Mouse (Mus musculus): ENCODE measurements around the gene Gm21974. TPM values are rescaled to one million over a fixed set of nuclear protein-coding genes. Genes with fewer than 3 reads are reported as not detected.
"Not testable (repeated sequence)": the region's sequence is repeated elsewhere in the genome, so short reads cannot be mapped to it uniquely, and the experiment has no call there.

Gene Gm21974
- polyA plus RNA-seq, 1 experiment from 2014 or later: not detected

GRCm38 (mm10) chr7:127837878-127838277, 57.4 kb downstream of the Gm21974 start:
- ATAC-seq (replicated peaks); H3K27ac ChIP-seq; H3K36me3 ChIP-seq (replicated peaks); H3K9ac ChIP-seq; H3K9me3 ChIP-seq; H3K27me3 ChIP-seq (replicated peaks); H3K4me2 ChIP-seq; H3K4me3 ChIP-seq: not testable (repeated sequence)
- peaks cover 13% of the 10 kb centered on the region for H3K4me1 ChIP-seq
- WGBS: 78% methylated on average over 4 of the region's 4 CpGs

GRCm38 (mm10) chr7:127837473-127837872, 57.8 kb downstream of the Gm21974 start:
- no peak for ATAC-seq (replicated peaks)
- H3K9ac ChIP-seq: no peak overlapping the region
- no peak overlapping the region for H3K27ac ChIP-seq
- H3K4me3 ChIP-seq: no peak overlapping the region
- no peaks in the 10 kb centered on the region for H3K27me3 ChIP-seq (replicated peaks)
- no peak overlapping the region for H3K4me2 ChIP-seq
- H3K36me3 ChIP-seq (replicated peaks): no peaks in the 10 kb centered on the region
- H3K4me1 ChIP-seq: peaks cover 9% of the 10 kb centered on the region
- WGBS: 89% methylated on average over 5 of the region's 5 CpGs
- H3K9me3 ChIP-seq: no peaks in the 10 kb centered on the region

Other genes starting within 250 kb of the Gm21974 start
- gene Bcl7c, start 186.5 kb downstream of the Gm21974 start, polyA plus RNA-seq (2015; fragmentation: Nextera tagmentation; extraction: Ambion mirVana): 52.9 and 59.2 TPM in 2 replicates
- gene Ctf1, start 182.7 kb downstream of the Gm21974 start, polyA plus RNA-seq (2015; fragmentation: Nextera tagmentation; extraction: Ambion mirVana): 3.7 and 3.8 TPM in 2 replicates
- 0.12 and 0.15 TPM in 2 replicates for gene Ctf2, start 163.3 kb downstream of the Gm21974 start, polyA plus RNA-seq (2015; fragmentation: Nextera tagmentation; extraction: Ambion mirVana)
- 10.8 and 12.1 TPM in 2 replicates for gene Fbxl19, start 150.9 kb downstream of the Gm21974 start, polyA plus RNA-seq (2015; fragmentation: Nextera tagmentation; extraction: Ambion mirVana)
- 8.1 and 9.8 TPM in 2 replicates for gene Orai3, start 125.6 kb downstream of the Gm21974 start, polyA plus RNA-seq (2015; fragmentation: Nextera tagmentation; extraction: Ambion mirVana)
- 21.5 and 21.6 TPM in 2 replicates for gene Setd1a, start 118.8 kb downstream of the Gm21974 start, polyA plus RNA-seq (2015; fragmentation: Nextera tagmentation; extraction: Ambion mirVana)
- not detected in 2 replicates for gene Gm49388, start 109.8 kb downstream of the Gm21974 start, polyA plus RNA-seq (2015; fragmentation: Nextera tagmentation; extraction: Ambion mirVana)
- 8.9 and 10.2 TPM in 2 replicates for gene Hsd3b7, start 94.8 kb downstream of the Gm21974 start, polyA plus RNA-seq (2015; fragmentation: Nextera tagmentation; extraction: Ambion mirVana)
- gene Stx4a, start 71.2 kb downstream of the Gm21974 start, polyA plus RNA-seq (2015; fragmentation: Nextera tagmentation; extraction: Ambion mirVana): 19.5 and 21.8 TPM in 2 replicates
- gene Stx1b, start 70.9 kb downstream of the Gm21974 start, polyA plus RNA-seq (2015; fragmentation: Nextera tagmentation; extraction: Ambion mirVana): 70.0 and 72.9 TPM in 2 replicates
- gene Zfp646, start 19.2 kb downstream of the Gm21974 start, polyA plus RNA-seq (2015; fragmentation: Nextera tagmentation; extraction: Ambion mirVana): 10.6 and 11.4 TPM in 2 replicates
- 46.8 and 48.1 TPM in 2 replicates for gene Zfp668, start 18.6 kb downstream of the Gm21974 start, polyA plus RNA-seq (2015; fragmentation: Nextera tagmentation; extraction: Ambion mirVana)
- 1.2 and 1.3 TPM in 2 replicates for gene Prss53, start 4.5 kb downstream of the Gm21974 start, polyA plus RNA-seq (2015; fragmentation: Nextera tagmentation; extraction: Ambion mirVana)
- 52.9 and 58.8 TPM in 2 replicates for gene Vkorc1, start 163 bp upstream of the Gm21974 start, polyA plus RNA-seq (2015; fragmentation: Nextera tagmentation; extraction: Ambion mirVana)
- gene Bckdk, start 8.6 kb upstream of the Gm21974 start, polyA plus RNA-seq (2015; fragmentation: Nextera tagmentation; extraction: Ambion mirVana): 61.3 and 66.6 TPM in 2 replicates
- 50.7 and 53.1 TPM in 2 replicates for gene Kat8, start 17.1 kb upstream of the Gm21974 start, polyA plus RNA-seq (2015; fragmentation: Nextera tagmentation; extraction: Ambion mirVana)
- 0.29 and 0.35 TPM in 2 replicates for gene Prss8, start 34.6 kb upstream of the Gm21974 start, polyA plus RNA-seq (2015; fragmentation: Nextera tagmentation; extraction: Ambion mirVana)
- gene Prss36, start 51.3 kb upstream of the Gm21974 start, polyA plus RNA-seq (2015; fragmentation: Nextera tagmentation; extraction: Ambion mirVana): 10.4 and 15.5 TPM in 2 replicates
- 380 and 381 TPM in 2 replicates for gene Fus, start 72.0 kb upstream of the Gm21974 start, polyA plus RNA-seq (2015; fragmentation: Nextera tagmentation; extraction: Ambion mirVana)
- 6.5 and 7.9 TPM in 2 replicates for gene Pycard, start 98.4 kb upstream of the Gm21974 start, polyA plus RNA-seq (2015; fragmentation: Nextera tagmentation; extraction: Ambion mirVana)
- 0.10 TPM in 1 of 2 replicates, not detected in the other for gene Trim72, start 108.5 kb upstream of the Gm21974 start, polyA plus RNA-seq (2015; fragmentation: Nextera tagmentation; extraction: Ambion mirVana)
- gene Itgam, start 167.2 kb upstream of the Gm21974 start, polyA plus RNA-seq (2015; fragmentation: Nextera tagmentation; extraction: Ambion mirVana): 1.3 and 1.4 TPM in 2 replicates
- not detected in 2 replicates for gene Gm49368, start 167.2 kb upstream of the Gm21974 start, polyA plus RNA-seq (2015; fragmentation: Nextera tagmentation; extraction: Ambion mirVana)
- gene Itgax, start 234.1 kb upstream of the Gm21974 start, polyA plus RNA-seq (2015; fragmentation: Nextera tagmentation; extraction: Ambion mirVana): 0.04 and 0.08 TPM in 2 replicates